Mouse (Mus musculus) liver, postnatal 0 days (tissue): ENCODE measurements at regions not wholly inside any gene's neighbourhood (a gene's known extent, or its start where the extent isn't known, plus 50 kb on each side); places are given as distances from the start of the nearest gene placed in this dataset.

ENCODE experiments used
- ATAC-seq: fragments of 200-750 bp; cut with Nextera tagmentation; 2 replicates; pipeline ENCODE4 v1.8.0; 2017; ENCODE audit warnings: mild to moderate bottlenecking, moderate library complexity
- DNase-seq: peaks from one replicate; pipeline ENCODE4 v3.0.0-alpha.2; 2016
- H3K27ac ChIP-seq: fragments of 300-500 bp; sonication (generic); 2 replicates; pipeline ENCODE4 v1.5.1; 2014; ENCODE audit warnings: antibody characterized with exemption, moderate library complexity, mild to moderate bottlenecking, low read depth
- H3K27me3 ChIP-seq: fragments of 300-500 bp; sonication (generic); 2 replicates; pipeline ENCODE4 v1.6.1; 2014; ENCODE audit warnings: low read length, control low read depth, mixed read lengths; ENCODE audit not compliant: insufficient read depth
- H3K36me3 ChIP-seq: fragments of 300-500 bp; sonication (generic); replicated peaks from 2 replicates; pipeline ENCODE4 v1.6.1; 2014; ENCODE audit warnings: mild to moderate bottlenecking, control low read depth, low read length, moderate library complexity, mixed read lengths; ENCODE audit not compliant: insufficient read depth
- H3K4me1 ChIP-seq: fragments of 300-500 bp; sonication (generic); 2 replicates; pipeline ENCODE4 v1.6.1; 2014; ENCODE audit warnings: antibody characterized with exemption, mild to moderate bottlenecking, control low read depth; ENCODE audit not compliant: insufficient read depth
- H3K4me2 ChIP-seq: fragments of 300-500 bp; sonication (generic); 2 replicates; pipeline ENCODE4 v1.6.1; 2014; ENCODE audit warnings: low read depth, mild to moderate bottlenecking, low read length, moderate library complexity, mixed read lengths
- H3K4me3 ChIP-seq: fragments of 300-500 bp; sonication (generic); 2 replicates; pipeline ENCODE4 v1.5.1; 2014; ENCODE audit warnings: low read depth, low read length
- H3K9ac ChIP-seq: fragments of 300-500 bp; sonication (generic); replicated peaks from 2 replicates; pipeline ENCODE4 v1.6.1; 2014; ENCODE audit warnings: mild to moderate bottlenecking, moderate library complexity
- H3K9me3 ChIP-seq: fragments of 300-500 bp; sonication (generic); 2 replicates; pipeline ENCODE4 v1.6.1; 2016; ENCODE audit warnings: mild to moderate bottlenecking, control low read depth, low read length, mixed read lengths
- CTCF ChIP-seq: sonication (generic); IDR thresholded peaks from 2 replicates; pipeline ENCODE4 v1.5.1; 2016; ENCODE audit warnings: antibody characterized with exemption, low read depth
- EP300 ChIP-seq: IDR thresholded peaks from 2 replicates; pipeline ENCODE4 v1.6.1; 2016; ENCODE audit warnings: antibody characterized with exemption, low read depth, mild to moderate bottlenecking
- WGBS: fragments of 180-500 bp; shearing (Covaris S2); extraction: QIAGEN DNeasy Blood & Tissue Kit; methylation state at CpG from one replicate; pipeline ENCODE4 v1.1.7; 2014; ENCODE audit not compliant: insufficient replicate concordance; 5-methylcytosine and 5-hydroxymethylcytosine counted together

DNA sequence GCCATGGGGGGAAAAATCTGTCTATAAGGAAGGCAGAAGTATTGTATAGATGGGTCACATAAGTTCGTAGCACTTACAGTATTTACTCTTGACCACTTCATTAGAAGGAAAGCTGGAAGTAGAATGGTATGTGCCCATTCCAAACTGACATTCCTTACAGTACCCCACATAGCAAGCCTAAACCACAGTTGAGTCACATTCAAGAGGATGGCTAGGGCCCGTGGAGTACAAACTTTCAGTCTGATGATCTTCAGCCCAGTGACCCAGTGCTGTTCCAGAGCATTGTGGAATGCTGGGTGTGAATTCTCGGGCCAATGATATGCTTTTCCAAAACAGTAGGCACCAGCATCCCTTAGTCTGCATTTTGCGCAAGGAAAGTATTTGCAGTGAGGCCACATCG, 124.2 kb upstream of the Tent5a start:
- H3K9ac ChIP-seq: no peak overlapping the region
- no peak overlapping the region for H3K27ac ChIP-seq
- no peak overlapping the region for H3K4me3 ChIP-seq
- H3K4me1 ChIP-seq: no peaks in the 10 kb centered on the region
- no peak overlapping the region for H3K4me2 ChIP-seq
- TF ChIP-seq CTCF: no peak
- TF ChIP-seq EP300: no peak
- H3K9me3 ChIP-seq: no peaks in the 10 kb centered on the region
- WGBS: 76% methylated on average over 5 of the region's 5 CpGs
- no peaks in the 10 kb centered on the region for H3K36me3 ChIP-seq
- H3K27me3 ChIP-seq: no peaks in the 10 kb centered on the region
- ATAC-seq (no peak), DNase-seq (no peak)

DNA sequence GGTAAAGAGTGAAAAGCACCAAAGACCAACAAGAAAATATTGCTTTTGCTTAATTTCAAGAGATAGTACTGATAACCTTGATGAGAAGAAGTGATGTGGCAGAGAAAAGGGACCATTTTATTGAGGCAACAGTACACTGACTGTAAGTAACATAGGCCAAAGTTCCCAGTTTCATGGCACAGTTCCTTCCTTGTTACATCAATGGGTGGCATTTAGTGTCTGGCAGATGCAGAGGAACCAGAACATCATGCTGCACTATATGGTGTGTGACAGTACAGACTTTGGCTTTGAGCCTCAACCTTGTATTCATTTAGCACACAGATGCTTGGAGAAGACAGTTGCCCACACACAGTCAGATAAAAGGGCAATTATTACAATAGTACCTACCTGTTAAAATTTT, 123.7 kb upstream of the Tent5a start:
- Histone ChIP-seq H3K27ac (no peak overlapping the region), H3K4me3 (no peak overlapping the region), H3K9ac (no peak overlapping the region), H3K27me3 (no peaks in the 10 kb centered on the region), H3K4me1 (no peaks in the 10 kb centered on the region), H3K9me3 (no peaks in the 10 kb centered on the region), H3K4me2 (no peak overlapping the region), H3K36me3 (no peaks in the 10 kb centered on the region)
- ATAC-seq: no peak
- TF ChIP-seq EP300: no peak
- TF ChIP-seq CTCF: no peak
- no peak for DNase-seq

DNA sequence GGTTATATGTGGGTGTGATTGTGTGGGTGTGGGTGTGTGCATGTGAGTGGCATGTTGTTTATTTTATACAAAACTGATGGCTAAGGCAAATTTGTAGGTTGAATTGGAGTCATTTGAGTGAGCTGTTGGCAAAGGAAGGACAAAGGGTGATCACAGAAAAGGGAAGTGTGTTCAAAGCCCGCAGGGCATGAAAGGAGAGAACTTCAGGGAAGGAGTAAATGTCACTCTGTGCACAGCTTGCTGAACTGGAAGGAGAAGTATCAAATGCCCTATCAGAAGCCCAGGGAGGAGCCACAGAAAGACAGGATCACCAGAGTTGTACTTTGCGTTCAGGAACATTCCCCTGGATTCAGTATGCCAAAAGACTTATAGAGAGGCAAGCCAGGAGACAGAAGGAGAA, 122.3 kb upstream of the Tent5a start:
- 46% methylated on average over 2 of the region's 2 CpGs for WGBS
- H3K4me1 ChIP-seq: no peaks in the 10 kb centered on the region

DNA sequence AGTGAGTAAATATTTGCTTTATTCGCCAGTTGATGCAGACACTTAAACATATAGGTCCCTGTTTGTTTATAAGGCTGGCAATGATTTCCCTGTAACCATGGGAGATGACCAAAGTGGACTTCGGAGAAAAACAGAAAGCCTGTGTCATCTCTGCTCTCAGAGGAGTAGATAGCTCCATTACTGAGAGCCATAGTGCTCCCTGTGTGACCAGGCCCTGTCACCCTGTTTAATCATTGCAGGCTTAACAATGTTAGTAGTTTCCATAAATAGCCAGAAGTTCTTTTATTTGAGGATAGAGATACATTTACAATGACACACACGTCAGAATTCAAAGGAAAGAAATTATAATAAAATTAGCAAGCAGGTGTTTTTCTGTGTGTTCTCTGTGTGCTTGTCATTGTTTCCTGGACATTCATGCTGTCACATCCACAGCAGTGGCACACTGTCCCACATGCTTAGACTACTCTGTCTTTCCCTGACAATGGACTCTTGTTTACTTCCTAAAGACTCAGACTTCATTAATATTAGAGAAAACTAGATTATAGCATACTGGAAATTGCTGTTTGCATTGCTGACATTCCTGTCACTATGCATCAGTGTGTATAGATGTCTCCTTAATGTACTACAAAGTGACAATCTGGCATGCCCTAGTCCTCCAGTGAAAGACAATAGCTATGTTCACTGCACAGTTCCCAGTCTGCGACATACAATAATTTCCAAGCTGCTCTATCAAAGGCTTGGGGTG, 115.8 kb upstream of the Tent5a start:
- no peak overlapping the region for H3K9ac ChIP-seq
- no peaks in the 10 kb centered on the region for H3K9me3 ChIP-seq
- no peak overlapping the region for H3K4me2 ChIP-seq
- H3K27me3 ChIP-seq: no peaks in the 10 kb centered on the region
- no peak overlapping the region for H3K27ac ChIP-seq
- no peak for TF ChIP-seq CTCF
- TF ChIP-seq EP300: no peak
- no peak for ATAC-seq
- 0 out of 2 replicates have a peak, but pooled peaks cover 3% of the 10 kb centered on the region for H3K4me1 ChIP-seq
- 50% methylated on average over 4 of the region's 4 CpGs for WGBS
- no peaks in the 10 kb centered on the region for H3K36me3 ChIP-seq
- H3K4me3 ChIP-seq: no peak overlapping the region
- DNase-seq: no peak

More for the DNA sequence above, 122.3 kb upstream of the Tent5a start:
- Histone ChIP-seq H3K27ac (no peak overlapping the region), H3K27me3 (no peaks in the 10 kb centered on the region), H3K4me2 (no peak overlapping the region), H3K36me3 (no peaks in the 10 kb centered on the region), H3K9ac (no peak overlapping the region), H3K9me3 (no peaks in the 10 kb centered on the region), H3K4me3 (no peak overlapping the region)
- DNase-seq: no peak
- no peak for ATAC-seq
- TF ChIP-seq CTCF (no peak), EP300 (no peak)

DNA sequence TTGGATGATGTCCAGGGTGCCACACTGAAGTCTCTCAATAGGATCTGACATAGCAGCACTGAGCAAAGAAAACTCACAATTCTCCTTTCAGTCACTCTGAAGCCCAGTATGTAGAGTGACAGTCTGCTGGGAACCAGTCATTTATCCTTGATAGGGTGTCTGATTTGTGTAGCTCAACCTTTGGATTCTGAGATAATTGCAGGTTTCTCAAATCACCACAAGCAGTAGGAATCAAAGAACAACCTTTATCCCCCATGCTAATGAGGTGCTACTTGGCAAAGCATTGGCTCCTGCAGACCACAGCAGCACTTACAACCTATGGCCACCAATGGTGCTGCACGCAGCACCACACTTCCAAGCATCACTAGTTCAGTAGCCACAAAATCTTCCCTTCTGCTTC, 112.5 kb upstream of the Tent5a start:
- Histone ChIP-seq H3K4me3 (no peak overlapping the region), H3K27me3 (no peaks in the 10 kb centered on the region), H3K9ac (no peak overlapping the region), H3K9me3 (no peaks in the 10 kb centered on the region), H3K27ac (no peak overlapping the region), H3K4me1 (0 out of 2 replicates have a peak, but pooled peaks cover 3% of the 10 kb centered on the region), H3K36me3 (no peaks in the 10 kb centered on the region), H3K4me2 (no peak overlapping the region)
- DNase-seq: no peak
- ATAC-seq: no peak
- TF ChIP-seq CTCF: no peak
- TF ChIP-seq EP300: no peak
- WGBS: 61% methylated on average over 1 of the region's 1 CpGs

DNA sequence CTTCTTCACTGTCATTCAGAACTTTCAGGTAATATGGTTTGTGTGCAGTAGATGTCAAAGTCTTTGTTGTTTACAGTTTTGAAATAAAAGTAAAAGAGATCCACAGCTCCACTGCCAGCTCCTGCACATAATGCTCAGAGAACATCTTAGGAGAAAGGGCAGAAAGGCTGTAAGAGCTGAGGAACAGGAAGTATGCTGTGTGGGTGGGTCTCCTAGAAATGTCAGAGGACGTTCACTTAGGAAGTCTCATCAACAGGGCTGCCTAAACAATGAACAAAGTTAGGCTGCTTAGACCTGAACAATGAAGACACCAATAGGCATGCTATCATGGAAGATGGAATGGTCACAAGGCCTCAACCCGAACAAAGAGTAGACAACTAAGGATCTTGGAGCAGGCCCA, 105.1 kb upstream of the Tent5a start:
- Histone ChIP-seq H3K4me1 (no peaks in the 10 kb centered on the region), H3K9me3 (no peaks in the 10 kb centered on the region), H3K27ac (no peak overlapping the region), H3K27me3 (no peaks in the 10 kb centered on the region), H3K4me2 (no peak overlapping the region), H3K9ac (no peak overlapping the region), H3K4me3 (no peak overlapping the region), H3K36me3 (no peaks in the 10 kb centered on the region)
- no peak for DNase-seq
- 66% methylated on average over 2 of the region's 2 CpGs for WGBS
- TF ChIP-seq CTCF (no peak), EP300 (no peak)
- ATAC-seq: no peak
